Mouse (Mus musculus): ENCODE results near the gene Olfr767. TPM values are rescaled to one million over a fixed set of nuclear protein-coding genes. Genes with fewer than 3 reads are reported as not detected.

Olfr767 gene
- not detected in 2 replicates for polyA plus RNA-seq (2012; rRNA removed)

GRCm38 (mm10) chr10:129082810-129083209 is at the start of gene Olfr767:
Gene Olfr767 (minus strand): TSS chr10:129082910.

GRCm38 (mm10) chr10:129117761-129118160 is 35.1 kb upstream of the Olfr767 start, which contains the start of gene Olfr769:
Gene Olfr769 (minus strand): TSS chr10:129117861.

GRCm38 (mm10) chr10:129099275-129099674 is 16.6 kb upstream of the Olfr767 start, which contains the start of gene Olfr768:
Gene Olfr768 (minus strand): TSS chr10:129099375.

GRCm38 (mm10) chr10:129068877-129069276 is 13.8 kb downstream of the Olfr767 start, which contains the start of gene Olfr766-ps1:
Gene Olfr766-ps1 (minus strand): TSS chr10:129068977.

GRCm38 (mm10) chr10:129049898-129050297 is 32.8 kb downstream of the Olfr767 start, which contains the start of gene Olfr765:
Gene Olfr765 (minus strand): TSS chr10:129049998.

GRCm38 (mm10) chr10:129039796-129040195 is 42.9 kb downstream of the Olfr767 start, which contains the start of gene Olfr764-ps1:
Gene Olfr764-ps1 (minus strand): TSS chr10:129039896.

Other genes starting within 250 kb of the Olfr767 start
- gene Gdf11, start 191.2 kb downstream of the Olfr767 start, polyA plus RNA-seq (2012; rRNA removed) = 17.2 and 21.7 TPM in 2 replicates
- 82.1 and 143 TPM in 2 replicates for gene Cd63, start 181.9 kb downstream of the Olfr767 start, polyA plus RNA-seq (2012; rRNA removed)
- gene Rdh5, start 160.0 kb downstream of the Olfr767 start, polyA plus RNA-seq (2012; rRNA removed) = 14.8 and 16.9 TPM in 2 replicates
- gene Bloc1s1, start 158.9 kb downstream of the Olfr767 start, polyA plus RNA-seq (2012; rRNA removed) = 223 and 301 TPM in 2 replicates
- gene Itga7, start 149.1 kb downstream of the Olfr767 start, polyA plus RNA-seq (2012; rRNA removed) = 3.0 and 4.4 TPM in 2 replicates
- 0.04 TPM in 1 of 2 replicates, not detected in the other for gene Mettl7b, start 121.9 kb downstream of the Olfr767 start, polyA plus RNA-seq (2012; rRNA removed)
- not detected in 2 replicates for gene Olfr9, start 93.5 kb downstream of the Olfr767 start, polyA plus RNA-seq (2012; rRNA removed)
- not detected in 2 replicates for gene Olfr763, start 72.1 kb downstream of the Olfr767 start, polyA plus RNA-seq (2012; rRNA removed)
- gene Olfr764-ps1, start 43.0 kb downstream of the Olfr767 start, polyA plus RNA-seq (2012; rRNA removed) = not detected in 2 replicates
- gene Olfr765, start 32.9 kb downstream of the Olfr767 start, polyA plus RNA-seq (2012; rRNA removed) = not detected in 2 replicates
- gene Olfr766-ps1, start 13.9 kb downstream of the Olfr767 start, polyA plus RNA-seq (2012; rRNA removed) = not detected in 2 replicates
- not detected in 2 replicates for gene Olfr768, start 16.5 kb upstream of the Olfr767 start, polyA plus RNA-seq (2012; rRNA removed)
- gene Olfr769, start 35.0 kb upstream of the Olfr767 start, polyA plus RNA-seq (2012; rRNA removed) = not detected in 2 replicates
- gene Olfr770, start 56.1 kb upstream of the Olfr767 start, polyA plus RNA-seq (2012; rRNA removed) = not detected in 2 replicates
- gene Olfr771, start 81.8 kb upstream of the Olfr767 start, polyA plus RNA-seq (2012; rRNA removed) = not detected in 2 replicates
- gene Olfr772, start 95.0 kb upstream of the Olfr767 start, polyA plus RNA-seq (2012; rRNA removed) = not detected in 2 replicates
- gene Olfr773, start 104.5 kb upstream of the Olfr767 start, polyA plus RNA-seq (2012; rRNA removed) = not detected in 2 replicates
- not detected in 2 replicates for gene Olfr774, start 153.3 kb upstream of the Olfr767 start, polyA plus RNA-seq (2012; rRNA removed)
- not detected in 2 replicates for gene Olfr775, start 165.5 kb upstream of the Olfr767 start, polyA plus RNA-seq (2012; rRNA removed)
- not detected in 2 replicates for gene Olfr776, start 176.2 kb upstream of the Olfr767 start, polyA plus RNA-seq (2012; rRNA removed)
- not detected in 2 replicates for gene Olfr777, start 188.6 kb upstream of the Olfr767 start, polyA plus RNA-seq (2012; rRNA removed)
- gene Olfr780, start 235.2 kb upstream of the Olfr767 start, polyA plus RNA-seq (2012; rRNA removed) = not detected in 2 replicates
- not detected in 2 replicates for gene Olfr781, start 245.9 kb upstream of the Olfr767 start, polyA plus RNA-seq (2012; rRNA removed)